Mouse (Mus musculus): Measurements from ENCODE around the gene Mtss1l. TPM values are rescaled to one million over a fixed set of nuclear protein-coding genes. Genes with fewer than 3 reads are reported as not detected.

Mtss1l gene
- polyA plus RNA-seq, 1 experiment from 2014 or later = 5.7 TPM

- no peak for ATAC-seq (ENCODE audit: low FRiP score, low TSS enrichment)
- TF ChIP-seq CTCF (IDR thresholded peaks at IDR 0.05; ENCODE audit: low read depth) = no peak
- TF ChIP-seq EP300 (optimal IDR thresholded peaks at IDR 0.05) = no peak
- 87% methylated on average over 4 of the region's 4 CpGs for WGBS
- no peak overlapping the region for H3K27ac ChIP-seq (replicated peaks)
- no peaks in the 10 kb centered on the region for H3K36me3 ChIP-seq (ENCODE audit: control insufficient read depth, insufficient read depth, low read length)
- H3K4me2 ChIP-seq (replicated peaks; ENCODE audit: low read depth) = no peak overlapping the region
- H3K9ac ChIP-seq (ENCODE audit: low read length) = no peak overlapping the region
- DNase-seq (ENCODE audit: low spot score) = no peak
- H3K9me3 ChIP-seq (ENCODE audit: control insufficient read depth, low read length) = no peaks in the 10 kb centered on the region
- H3K4me1 ChIP-seq (replicated peaks; ENCODE audit: control insufficient read depth, insufficient read depth) = no peaks in the 10 kb centered on the region
- H3K27me3 ChIP-seq (ENCODE audit: control insufficient read depth, insufficient read depth, low read length) = no peaks in the 10 kb centered on the region
- no peak overlapping the region for H3K4me3 ChIP-seq (ENCODE audit: low read depth, low read length)
These were observed 25.2 kb upstream of the Mtss1l start for GRCm38 (mm10) chr8:110696051-110696450.

- no peak for DNase-seq (ENCODE audit: low spot score)
- 73% methylated on average over 5 of the region's 5 CpGs for WGBS
- Histone ChIP-seq H3K9ac (ENCODE audit: low read length) (no peak overlapping the region), H3K27ac (replicated peaks) (no peak overlapping the region), H3K36me3 (ENCODE audit: control insufficient read depth, insufficient read depth, low read length) (no peaks in the 10 kb centered on the region), H3K9me3 (ENCODE audit: control insufficient read depth, low read length) (no peaks in the 10 kb centered on the region), H3K4me3 (ENCODE audit: low read depth, low read length) (no peak overlapping the region), H3K4me2 (replicated peaks; ENCODE audit: low read depth) (no peak overlapping the region), H3K27me3 (ENCODE audit: control insufficient read depth, insufficient read depth, low read length) (no peaks in the 10 kb centered on the region), H3K4me1 (replicated peaks; ENCODE audit: control insufficient read depth, insufficient read depth) (no peaks in the 10 kb centered on the region)
- no peak for ATAC-seq (ENCODE audit: low FRiP score, low TSS enrichment)
- TF ChIP-seq CTCF (IDR thresholded peaks at IDR 0.05; ENCODE audit: low read depth) (no peak), EP300 (optimal IDR thresholded peaks at IDR 0.05) (no peak)
These were observed 23.7 kb upstream of the Mtss1l start for GRCm38 (mm10) chr8:110697571-110697970.

GRCm38 (mm10) chr8:110698098-110698497, 23.2 kb upstream of the Mtss1l start:
- Histone ChIP-seq H3K9me3 (ENCODE audit: control insufficient read depth, low read length) (no peaks in the 10 kb centered on the region), H3K36me3 (ENCODE audit: control insufficient read depth, insufficient read depth, low read length) (no peaks in the 10 kb centered on the region), H3K9ac (ENCODE audit: low read length) (no peak overlapping the region), H3K27ac (replicated peaks) (no peak overlapping the region), H3K4me3 (ENCODE audit: low read depth, low read length) (no peak overlapping the region), H3K27me3 (ENCODE audit: control insufficient read depth, insufficient read depth, low read length) (no peaks in the 10 kb centered on the region), H3K4me2 (replicated peaks; ENCODE audit: low read depth) (no peak overlapping the region), H3K4me1 (replicated peaks; ENCODE audit: control insufficient read depth, insufficient read depth) (peaks cover under 1% of the 10 kb centered on the region; the same call in 1 of the 2 replicates)
- DNase-seq (ENCODE audit: low spot score) = no peak
- TF ChIP-seq CTCF (IDR thresholded peaks at IDR 0.05; ENCODE audit: low read depth) = no peak
- no peak for ATAC-seq (ENCODE audit: low FRiP score, low TSS enrichment)
- WGBS = 74% methylated on average over 1 of the region's 1 CpGs

GRCm38 (mm10) chr8:110699501-110699900, 21.8 kb upstream of the Mtss1l start:
- Histone ChIP-seq H3K4me3 (ENCODE audit: low read depth, low read length) (no peak overlapping the region), H3K4me1 (replicated peaks; ENCODE audit: control insufficient read depth, insufficient read depth) (peaks cover 4% of the 10 kb centered on the region), H3K9me3 (ENCODE audit: control insufficient read depth, low read length) (no peaks in the 10 kb centered on the region), H3K4me2 (replicated peaks; ENCODE audit: low read depth) (no peak overlapping the region), H3K9ac (ENCODE audit: low read length) (no peak overlapping the region), H3K36me3 (ENCODE audit: control insufficient read depth, insufficient read depth, low read length) (no peaks in the 10 kb centered on the region), H3K27ac (replicated peaks) (no peak overlapping the region), H3K27me3 (ENCODE audit: control insufficient read depth, insufficient read depth, low read length) (no peaks in the 10 kb centered on the region)
- 75% methylated on average over 7 of the region's 7 CpGs for WGBS
- ATAC-seq (ENCODE audit: low FRiP score, low TSS enrichment) (no peak), DNase-seq (ENCODE audit: low spot score) (no peak)
- TF ChIP-seq EP300 (optimal IDR thresholded peaks at IDR 0.05) = no peak
- TF ChIP-seq CTCF (IDR thresholded peaks at IDR 0.05; ENCODE audit: low read depth) = no peak

GRCm38 (mm10) chr8:110700561-110700960, 20.7 kb upstream of the Mtss1l start:
- no peak overlapping the region for H3K9ac ChIP-seq (ENCODE audit: low read length)
- no peak overlapping the region for H3K4me3 ChIP-seq (ENCODE audit: low read depth, low read length)
- no peaks in the 10 kb centered on the region for H3K9me3 ChIP-seq (ENCODE audit: control insufficient read depth, low read length)
- ATAC-seq (ENCODE audit: low FRiP score, low TSS enrichment) (no peak), DNase-seq (ENCODE audit: low spot score) (no peak)
- H3K4me2 ChIP-seq (replicated peaks; ENCODE audit: low read depth) = no peak overlapping the region
- no peaks in the 10 kb centered on the region for H3K36me3 ChIP-seq (ENCODE audit: control insufficient read depth, insufficient read depth, low read length)
- WGBS = 79% methylated on average over 2 of the region's 2 CpGs
- peaks cover 4% of the 10 kb centered on the region for H3K4me1 ChIP-seq (replicated peaks; ENCODE audit: control insufficient read depth, insufficient read depth)
- H3K27me3 ChIP-seq (ENCODE audit: control insufficient read depth, insufficient read depth, low read length) = no peaks in the 10 kb centered on the region
- no peak for TF ChIP-seq EP300 (optimal IDR thresholded peaks at IDR 0.05)
- TF ChIP-seq CTCF (IDR thresholded peaks at IDR 0.05; ENCODE audit: low read depth) = no peak
- H3K27ac ChIP-seq (replicated peaks) = no peak overlapping the region

- H3K27me3 ChIP-seq (ENCODE audit: control insufficient read depth, insufficient read depth, low read length) = no peaks in the 10 kb centered on the region
- peak overlapping the region; percentile 89 for H3K27ac ChIP-seq (replicated peaks)
- 32% methylated on average over 9 of the region's 9 CpGs for WGBS
- no peak overlapping the region for H3K9ac ChIP-seq (ENCODE audit: low read length)
- H3K36me3 ChIP-seq (ENCODE audit: control insufficient read depth, insufficient read depth, low read length) = no peaks in the 10 kb centered on the region
- no peak overlapping the region for H3K4me2 ChIP-seq (replicated peaks; ENCODE audit: low read depth)
- no peaks in the 10 kb centered on the region for H3K9me3 ChIP-seq (ENCODE audit: control insufficient read depth, low read length)
- DNase-seq (ENCODE audit: low spot score) (no peak), ATAC-seq (ENCODE audit: low FRiP score, low TSS enrichment) (peak; percentile 44; the same call in 1 of the 2 replicates)
- TF ChIP-seq CTCF (IDR thresholded peaks at IDR 0.05; ENCODE audit: low read depth) (no peak), EP300 (optimal IDR thresholded peaks at IDR 0.05) (no peak)
- no peak overlapping the region for H3K4me3 ChIP-seq (ENCODE audit: low read depth, low read length)
- H3K4me1 ChIP-seq (replicated peaks; ENCODE audit: control insufficient read depth, insufficient read depth) = peaks cover 4% of the 10 kb centered on the region
These were observed 18.4 kb upstream of the Mtss1l start for GRCm38 (mm10) chr8:110702636-110703459.

Measured in stomach, postnatal 0 days (tissue).